Mouse (Mus musculus): ENCODE measurements around the gene Pyroxd1. TPM values are rescaled to one million over a fixed set of nuclear protein-coding genes. Genes with fewer than 3 reads are reported as not detected.
A peak's percentile ranks its signal among the peaks of the same experiment; 100 is the strongest.
"Not testable (repeated sequence)": the region's sequence is repeated elsewhere in the genome, so short reads cannot be mapped to it uniquely, and the experiment has no call there.

Gene Pyroxd1
- 12.8 and 14.1 TPM in 2 replicates for polyA plus RNA-seq (2012; rRNA removed)

DNA sequence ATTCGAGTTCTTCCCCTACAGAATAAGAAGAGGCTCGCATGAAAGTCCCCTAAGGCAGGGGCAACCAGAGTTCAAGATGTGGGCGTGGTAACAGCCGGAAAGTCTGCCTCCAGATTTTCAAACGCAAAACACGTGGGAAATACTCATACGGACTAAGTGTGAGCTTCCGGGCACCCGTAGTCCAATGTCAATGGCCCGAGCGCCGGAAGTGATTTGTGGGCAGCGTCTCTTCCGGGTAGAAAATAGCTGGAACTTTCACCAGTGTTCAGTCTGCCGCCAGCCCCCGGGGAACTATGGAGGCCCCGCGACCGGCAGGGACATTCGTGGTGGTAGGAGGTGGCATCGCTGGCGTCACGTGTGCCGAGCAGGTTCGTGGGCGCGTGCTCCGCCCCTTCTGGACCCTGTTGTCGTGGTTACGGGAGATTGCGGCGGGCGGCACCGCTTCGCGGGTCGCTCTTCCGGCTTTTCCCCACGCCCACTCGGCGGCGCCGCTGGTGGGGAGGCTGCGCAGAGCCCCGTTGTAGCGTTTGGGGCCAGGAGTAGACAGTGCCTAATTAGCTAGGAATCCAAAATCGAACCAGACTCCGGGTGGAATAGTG, at the start of gene Pyroxd1:
TSS of gene Pyroxd1 (plus strand) at position 215 of the 599 bp plus-strand sequence.
- DNase-seq (ENCODE audit: low spot score), result peak; percentile 72

DNA sequence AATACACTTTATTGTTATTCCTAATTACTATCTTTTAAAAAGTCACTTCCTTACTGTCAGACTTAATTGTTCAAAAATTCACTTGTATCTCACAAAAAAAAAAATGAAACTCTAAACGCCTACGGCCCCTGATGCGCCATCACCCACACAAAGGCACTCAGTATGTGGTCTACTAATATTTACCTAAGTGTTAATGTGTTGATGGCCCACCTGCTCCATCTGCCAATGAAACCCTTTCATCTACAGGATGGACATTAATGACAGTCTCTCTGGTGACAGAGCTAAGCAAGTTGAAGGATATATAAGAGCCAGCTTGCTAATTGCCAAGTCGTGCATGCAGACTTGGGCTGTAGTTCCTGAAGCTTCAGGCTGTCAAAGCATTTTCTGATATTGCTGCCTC, 47.4 kb upstream of the Pyroxd1 start, which contains the start of gene Iapp:
TSS of gene Iapp (plus strand) at position 326 of the 400 bp plus-strand sequence.
- DNase-seq (ENCODE audit: low spot score), result no peak

DNA sequence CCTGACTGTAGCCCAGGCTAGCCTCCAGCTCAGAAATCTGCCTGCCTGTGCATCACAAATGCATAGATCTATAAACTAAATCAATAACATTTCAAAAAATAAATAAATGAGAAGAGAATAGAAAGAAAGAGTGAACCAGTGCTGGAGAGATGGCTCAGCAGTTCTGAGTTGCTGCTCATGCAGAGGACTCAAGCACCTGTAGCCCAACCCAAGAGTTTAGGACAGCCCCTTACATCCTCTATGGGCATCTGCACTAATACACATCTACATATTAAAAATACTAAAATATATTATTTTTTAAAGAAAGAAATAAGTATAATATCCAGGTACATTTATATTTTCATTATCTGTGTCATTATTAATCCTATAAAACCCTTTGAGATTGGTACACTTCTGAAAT, 40.4 kb upstream of the Pyroxd1 start:
- DNase-seq (ENCODE audit: low spot score), result no peak

DNA sequence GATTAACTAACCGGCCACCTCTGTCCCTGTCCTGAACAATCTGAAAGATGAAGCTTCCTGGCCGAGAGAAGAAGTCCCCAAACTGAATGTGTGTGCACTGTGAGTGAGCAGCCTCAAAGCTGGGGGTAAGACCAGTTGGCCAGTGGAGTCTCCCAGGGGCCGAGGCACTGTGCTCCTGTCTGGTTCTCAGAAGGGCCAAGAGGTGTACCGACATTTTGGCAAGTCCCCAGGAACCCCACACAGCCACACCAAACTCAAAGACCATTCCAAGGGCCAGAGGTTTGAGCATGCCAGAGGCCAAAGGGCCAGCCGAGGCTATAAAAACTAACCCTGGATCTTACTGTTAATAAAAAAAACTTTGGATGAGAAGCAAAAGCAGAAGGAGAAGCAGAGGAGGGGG, 31.2 kb upstream of the Pyroxd1 start:
- no peak for DNase-seq (ENCODE audit: low spot score)

DNA sequence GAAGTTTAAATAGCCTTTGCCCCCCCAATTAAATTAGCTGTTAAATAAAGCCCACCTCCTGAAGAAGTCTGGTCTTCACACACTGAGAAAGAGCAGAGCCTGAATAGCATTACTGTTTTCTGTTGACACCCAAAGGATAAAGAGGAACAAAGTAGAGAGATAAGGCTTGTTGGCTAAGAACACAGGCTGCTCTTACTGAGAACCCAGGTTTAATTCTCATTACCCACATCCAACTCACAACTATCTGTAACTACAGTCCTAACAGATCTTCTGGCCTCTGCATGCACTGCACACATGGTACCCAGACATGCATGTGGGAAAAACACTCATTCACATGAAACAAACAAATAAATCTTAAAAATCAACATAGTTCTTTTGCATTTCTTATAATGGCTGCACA, 28.3 kb upstream of the Pyroxd1 start:
- DNase-seq (ENCODE audit: low spot score), result no peak

DNA sequence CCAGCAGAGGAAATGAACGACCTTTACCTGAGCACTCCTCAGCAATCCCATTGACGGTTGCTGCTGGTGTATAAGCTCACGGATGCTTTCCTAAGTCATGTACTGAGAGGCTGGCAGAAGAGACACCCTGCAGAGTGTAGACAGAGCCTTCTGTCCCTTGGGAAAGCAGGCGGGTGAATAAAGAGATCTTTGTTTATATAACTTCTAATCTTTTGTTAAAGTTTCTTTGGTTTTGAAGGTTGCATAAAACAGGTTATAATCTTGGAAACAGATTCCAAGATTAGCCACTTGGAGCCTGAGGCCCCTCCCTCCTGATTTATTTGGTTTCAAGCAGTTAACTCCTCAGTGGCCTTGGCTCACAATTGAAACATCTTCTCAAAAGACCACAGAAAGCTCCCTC, 22.6 kb upstream of the Pyroxd1 start, which contains the start of gene Slco1a5:
TSS of gene Slco1a5 (minus strand) at position 101 of the 400 bp plus-strand sequence.
- no peak for DNase-seq (ENCODE audit: low spot score)

DNA sequence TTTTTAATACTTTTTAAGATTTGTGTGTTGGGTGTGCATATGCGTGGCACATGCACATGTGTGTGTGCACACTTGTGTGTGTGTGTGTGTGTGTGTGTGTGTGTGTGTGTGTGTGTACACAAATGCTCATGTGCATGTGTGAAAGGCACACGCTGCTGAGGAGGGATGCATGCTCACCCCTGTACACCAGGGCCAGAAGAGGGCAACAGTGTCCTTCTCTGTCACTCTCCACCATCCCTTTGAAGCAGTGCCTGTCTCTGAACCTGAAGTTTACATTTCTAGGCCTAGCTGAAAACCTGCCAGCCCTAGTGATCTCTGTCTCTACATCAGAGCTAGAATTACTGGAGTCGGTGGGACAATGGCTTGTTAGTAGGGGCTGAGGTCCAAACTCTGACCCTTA, 18.9 kb upstream of the Pyroxd1 start:
- DNase-seq (ENCODE audit: low spot score), result no peak

DNA sequence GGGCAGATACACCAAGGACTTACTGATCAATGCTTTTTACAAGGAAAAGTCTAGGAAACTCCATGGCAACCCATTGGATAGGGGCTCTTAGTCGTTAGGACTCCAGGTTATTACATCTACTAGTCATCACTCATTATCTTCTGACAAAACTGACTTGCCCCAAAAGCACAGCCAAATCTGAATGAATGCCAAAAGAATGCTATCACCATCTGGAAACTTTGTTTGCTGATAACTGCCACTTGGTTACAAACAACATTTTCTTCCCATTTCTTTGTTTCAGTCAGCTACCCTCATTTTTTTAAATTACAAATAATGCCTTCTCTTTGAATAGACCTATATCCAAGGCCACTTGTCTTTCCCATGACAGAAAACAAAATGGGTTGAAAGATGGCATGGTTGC, 16.3 kb upstream of the Pyroxd1 start:
- DNase-seq (ENCODE audit: low spot score), result no peak

DNA sequence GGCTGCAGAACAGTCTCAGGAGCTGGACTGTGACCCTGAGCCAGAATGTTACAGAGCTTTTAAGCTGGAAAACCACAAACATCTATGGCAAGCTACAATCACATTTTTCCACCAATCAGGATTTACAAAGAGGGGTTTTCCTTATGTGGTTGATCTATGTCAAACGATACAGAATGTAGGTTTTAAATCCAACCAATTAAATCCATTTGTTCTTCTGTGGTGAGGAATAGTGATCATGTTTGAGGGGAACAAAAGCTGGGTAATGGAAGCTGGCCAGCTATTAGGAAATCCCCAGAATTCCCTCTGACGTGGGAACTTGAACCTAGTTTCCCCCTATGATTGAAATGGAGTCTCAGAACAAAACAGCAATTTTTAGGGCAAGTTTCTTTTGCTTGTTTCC, 6.5 kb upstream of the Pyroxd1 start:
- no peak for DNase-seq (ENCODE audit: low spot score)

DNA sequence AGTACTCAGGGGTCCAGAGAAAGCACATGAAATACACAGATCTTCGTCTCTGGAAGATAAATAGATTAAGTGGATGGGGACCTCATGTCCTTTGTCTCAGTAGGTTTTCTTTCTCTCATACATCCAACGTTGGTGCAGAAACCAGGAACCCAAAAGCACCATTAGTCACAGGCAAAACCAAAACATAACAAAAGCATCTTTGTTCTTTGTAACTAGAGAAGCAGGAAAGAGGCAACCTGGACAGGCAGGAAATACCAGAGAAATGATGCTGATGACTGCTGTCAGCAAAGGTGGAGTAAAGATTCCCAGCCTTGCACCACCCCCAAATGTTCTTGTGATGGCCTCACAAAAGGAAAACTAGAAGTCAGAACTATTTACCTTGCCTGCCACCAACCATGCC, 5.9 kb upstream of the Pyroxd1 start:
- no peak for DNase-seq (ENCODE audit: low spot score)

DNA sequence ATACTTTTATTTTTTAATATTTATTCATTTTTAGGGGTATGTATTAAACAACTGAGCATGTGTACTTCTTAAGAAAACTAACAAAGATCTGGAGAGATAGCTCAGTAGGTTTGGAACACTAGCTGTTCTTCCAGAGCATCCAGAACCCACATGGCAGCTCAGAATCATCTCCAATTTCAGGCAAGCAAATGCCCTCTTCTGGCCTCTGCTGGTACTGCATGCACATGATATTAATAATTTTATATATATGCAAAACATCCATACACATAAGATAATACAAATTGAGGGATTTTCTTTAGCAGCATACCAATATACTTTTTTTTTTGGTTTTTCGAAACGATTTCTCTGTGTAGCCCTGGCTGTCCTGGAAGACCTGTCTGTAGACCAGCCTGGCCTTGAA, 1.9 kb upstream of the Pyroxd1 start:
- DNase-seq (ENCODE audit: low spot score), result no peak

DNA sequence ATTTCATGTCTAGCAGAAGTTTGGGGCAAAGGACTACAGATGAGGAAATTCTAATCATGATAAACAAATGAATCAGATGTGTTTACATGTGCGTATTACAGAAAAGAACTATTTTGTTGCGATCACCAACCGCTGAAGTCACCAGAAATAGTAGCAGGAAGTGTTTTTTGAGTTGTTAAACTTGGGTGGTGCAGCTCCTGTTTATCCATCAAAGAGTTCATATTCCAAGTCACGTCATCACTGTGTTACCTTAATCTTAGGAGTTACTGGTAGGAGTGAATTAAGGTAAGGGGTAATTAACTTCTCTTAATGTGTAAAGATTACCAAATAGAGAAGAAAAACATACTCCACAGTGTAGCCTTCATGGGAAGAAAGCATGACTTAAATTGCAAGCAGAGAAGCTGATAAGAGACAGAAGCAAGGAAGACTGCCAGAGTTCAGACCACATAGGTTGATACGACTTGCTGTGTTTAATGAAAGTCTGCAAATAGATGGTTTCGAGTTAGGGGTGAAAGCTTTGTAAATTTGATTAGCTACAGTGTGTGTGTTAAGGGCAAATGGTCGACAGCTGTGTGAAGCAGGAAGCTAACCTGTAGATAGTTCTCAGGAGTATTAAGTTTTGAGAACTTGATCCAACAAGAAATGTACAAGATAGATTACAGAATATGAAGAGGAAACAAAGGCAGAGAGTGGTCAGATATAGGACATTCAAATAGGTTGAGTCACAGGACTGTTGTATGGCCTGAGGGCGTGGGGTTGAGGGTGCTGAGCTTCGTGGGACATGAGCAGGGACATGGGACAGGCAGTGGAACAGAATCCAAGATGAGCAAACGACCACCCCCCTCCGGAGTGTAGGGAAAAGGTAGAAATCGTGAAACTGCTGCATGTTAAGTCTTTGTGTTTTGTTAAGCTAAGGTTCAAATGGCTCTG, 992 bp downstream of the Pyroxd1 start:
- DNase-seq (ENCODE audit: low spot score), result no peak

DNA sequence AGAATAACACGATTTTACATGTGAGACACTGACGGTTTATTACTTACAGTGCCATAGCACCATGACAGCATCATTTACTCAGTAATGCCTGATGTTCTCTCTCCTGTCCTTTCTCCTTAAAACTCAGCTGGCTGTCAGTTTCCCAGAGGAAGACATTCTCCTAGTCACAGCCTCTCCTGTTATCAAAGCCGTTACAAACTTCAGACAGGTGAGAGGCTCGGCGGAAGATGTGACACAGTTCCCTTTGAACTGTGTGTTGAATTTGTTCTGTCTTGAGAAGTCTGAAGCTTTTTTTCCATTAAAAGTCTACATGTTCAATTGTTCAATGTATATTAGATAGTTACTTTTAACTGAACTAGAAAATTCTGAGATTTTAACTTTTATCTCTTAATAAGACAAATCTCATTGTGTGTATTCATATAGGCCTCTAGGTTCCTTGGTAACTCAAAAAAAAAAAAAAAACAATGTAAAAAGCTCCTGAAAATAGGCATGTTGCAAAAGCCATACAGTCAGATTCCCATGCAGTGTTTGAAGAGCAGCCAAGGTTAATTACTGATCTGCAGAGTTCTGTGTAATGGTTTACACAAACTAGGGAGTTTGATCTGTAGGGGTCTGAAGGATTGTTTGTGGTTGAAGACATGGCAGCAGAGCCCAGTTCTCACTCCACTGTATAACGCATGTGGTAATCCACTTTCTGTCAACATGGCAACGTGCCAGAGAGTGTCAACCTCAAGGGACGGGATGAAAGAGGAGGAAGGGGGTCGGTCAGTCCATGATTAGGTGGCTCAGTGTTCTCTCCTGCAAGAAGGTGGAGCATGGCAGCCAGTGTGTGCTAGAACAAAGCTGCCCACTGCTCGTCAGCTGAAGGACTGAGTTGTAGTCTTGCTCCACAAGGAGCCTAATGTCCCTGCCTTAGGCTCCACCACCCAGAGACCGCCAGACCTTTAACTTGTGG, 2.3 kb downstream of the Pyroxd1 start:
- DNase-seq (ENCODE audit: low spot score), result no peak

DNA sequence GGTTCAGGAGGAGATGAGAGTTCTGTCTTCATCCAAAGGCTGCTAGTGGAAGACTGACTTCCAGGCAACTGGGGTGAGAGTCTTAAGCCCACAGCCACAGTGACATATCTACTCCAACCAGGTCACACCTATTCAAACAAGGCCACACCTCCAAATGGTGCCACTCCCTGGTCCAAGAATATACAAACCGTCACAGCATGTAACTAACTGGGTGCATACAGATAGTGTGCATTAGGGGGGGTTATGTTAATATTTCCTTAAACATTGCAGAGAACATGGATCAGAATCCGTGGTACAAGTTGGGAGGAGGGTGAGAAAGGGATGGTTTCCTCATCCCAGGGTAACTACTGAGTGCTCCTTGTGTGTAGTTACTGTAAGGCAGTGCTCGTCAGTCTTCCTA, 6.6 kb downstream of the Pyroxd1 start:
- not testable (repeated sequence) for DNase-seq (ENCODE audit: low spot score)

DNA sequence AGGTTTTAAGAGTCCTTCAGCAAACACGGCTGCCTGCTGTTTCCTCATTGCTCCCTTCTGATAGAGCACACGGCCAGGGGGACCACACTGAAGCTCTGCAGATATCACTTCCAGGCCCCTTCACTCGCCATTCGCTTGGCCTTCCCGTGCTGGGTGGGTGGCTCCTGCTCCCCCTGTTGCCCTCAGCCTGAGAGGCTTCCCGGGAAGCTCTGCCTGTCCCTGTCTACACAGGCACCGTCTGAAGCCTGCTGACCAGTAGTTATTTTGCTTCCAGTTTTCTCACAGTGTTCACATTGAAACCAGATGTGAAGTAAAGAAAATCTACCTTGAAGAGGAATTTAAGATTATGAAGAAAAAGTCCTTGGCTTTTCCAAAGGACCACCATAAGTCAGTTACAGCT, 11.7 kb downstream of the Pyroxd1 start:
- DNase-seq (ENCODE audit: low spot score), result no peak

DNA sequence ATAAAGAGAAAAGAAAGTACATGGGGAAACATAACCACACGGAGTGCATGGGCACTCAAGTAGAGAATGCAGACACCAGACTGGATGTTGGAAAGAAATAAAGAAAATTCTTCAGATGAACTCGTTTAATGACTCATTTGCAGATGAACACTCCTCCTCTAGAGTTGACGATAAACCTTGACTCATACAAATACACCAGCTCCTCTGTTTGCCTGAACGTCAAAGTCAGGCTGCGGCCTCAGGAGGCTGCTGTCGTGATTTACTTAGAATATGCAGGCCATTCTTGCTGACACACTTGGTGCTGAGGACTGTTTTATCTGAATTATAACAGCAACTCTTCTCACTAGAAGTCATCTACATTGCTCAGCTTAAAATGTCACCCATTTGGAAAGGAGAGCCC, 16.6 kb downstream of the Pyroxd1 start:
- no peak for DNase-seq (ENCODE audit: low spot score)

DNA sequence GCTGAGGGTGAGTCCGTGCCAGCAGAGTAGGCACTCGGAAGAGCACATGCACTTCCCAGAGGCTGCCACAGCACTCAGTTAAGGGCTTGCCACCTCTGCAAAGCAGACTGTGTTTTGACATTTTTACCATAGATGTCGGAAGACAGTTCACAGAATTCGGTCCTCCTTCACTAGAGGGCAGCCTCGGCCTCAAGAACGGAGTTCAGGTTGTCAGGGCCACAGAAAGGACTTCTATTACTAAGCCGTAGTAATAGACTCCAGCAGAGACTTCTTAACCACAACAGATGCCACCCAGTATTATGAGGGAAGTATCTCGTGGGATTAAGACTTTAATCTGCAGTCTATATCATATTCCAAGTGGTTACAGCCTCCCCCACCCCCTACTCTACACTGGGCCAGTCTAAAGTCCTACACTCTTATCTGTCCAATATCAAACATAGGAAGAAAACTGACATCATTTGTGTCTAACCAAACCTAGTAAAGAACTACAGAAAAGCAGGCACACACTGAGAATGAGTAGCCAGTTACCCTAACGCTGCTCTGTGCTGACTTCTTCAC, 17.6 kb downstream of the Pyroxd1 start:
- DNase-seq (ENCODE audit: low spot score), result no peak

DNA sequence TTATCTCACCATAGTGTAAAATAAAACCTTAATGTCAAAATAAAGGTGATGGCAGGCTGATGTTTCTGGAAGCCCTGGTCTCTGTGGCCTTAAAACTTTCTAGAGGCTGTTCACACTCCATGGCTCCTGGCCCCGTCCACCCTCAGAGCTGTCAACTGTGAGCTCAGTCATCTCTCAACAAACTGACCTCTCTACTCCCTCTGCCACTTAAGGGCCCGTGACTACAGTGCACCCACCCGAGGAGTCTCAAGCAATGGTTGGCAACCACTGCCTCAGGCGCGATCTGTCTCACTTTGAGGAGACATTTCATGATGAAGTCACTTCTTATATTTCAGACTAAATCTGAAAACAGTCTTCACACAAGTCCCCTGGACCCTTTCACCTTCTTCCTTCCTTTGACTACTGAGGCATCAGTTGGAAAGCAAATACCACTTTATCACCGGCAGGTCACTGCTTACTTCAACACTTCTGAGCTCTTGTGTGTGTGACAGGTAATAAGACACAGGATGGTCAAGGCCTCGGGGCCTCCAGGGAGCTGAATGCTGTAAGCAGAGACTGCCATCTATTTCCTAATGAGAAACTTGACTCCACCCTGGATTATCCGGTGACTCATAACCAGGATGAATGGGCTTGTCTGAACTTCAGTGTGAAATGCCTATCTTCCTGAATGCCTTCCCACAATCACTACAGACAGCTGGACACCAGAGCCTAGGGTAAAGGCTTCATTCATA, 20.5 kb downstream of the Pyroxd1 start:
- no peak for DNase-seq (ENCODE audit: low spot score)

DNA sequence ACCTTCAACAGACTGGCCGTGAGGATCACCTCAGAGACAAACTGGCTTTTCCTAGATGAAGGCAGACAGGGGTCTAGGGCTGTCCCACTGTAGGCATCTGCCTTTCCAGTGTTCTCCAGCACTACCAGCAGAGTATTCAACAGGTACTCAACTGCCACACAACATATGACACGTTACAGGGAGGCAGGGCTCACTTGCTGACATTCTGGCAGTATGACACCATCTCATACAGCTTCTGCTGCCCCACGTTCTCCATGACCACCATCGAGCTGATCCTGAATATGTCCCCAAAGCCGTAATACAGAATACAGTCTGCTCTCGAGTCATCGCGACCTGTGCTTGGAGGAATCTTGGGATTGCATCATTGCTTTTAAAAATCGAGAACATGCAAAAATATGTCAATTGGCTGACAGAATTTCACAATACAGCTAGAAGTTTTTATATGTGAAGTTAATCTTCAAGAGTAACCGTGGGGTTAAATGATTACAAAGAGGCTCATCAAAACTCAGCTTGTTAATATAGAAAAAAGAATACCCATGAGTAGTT, 21.1 kb downstream of the Pyroxd1 start:
- DNase-seq (ENCODE audit: low spot score), result no peak

DNA sequence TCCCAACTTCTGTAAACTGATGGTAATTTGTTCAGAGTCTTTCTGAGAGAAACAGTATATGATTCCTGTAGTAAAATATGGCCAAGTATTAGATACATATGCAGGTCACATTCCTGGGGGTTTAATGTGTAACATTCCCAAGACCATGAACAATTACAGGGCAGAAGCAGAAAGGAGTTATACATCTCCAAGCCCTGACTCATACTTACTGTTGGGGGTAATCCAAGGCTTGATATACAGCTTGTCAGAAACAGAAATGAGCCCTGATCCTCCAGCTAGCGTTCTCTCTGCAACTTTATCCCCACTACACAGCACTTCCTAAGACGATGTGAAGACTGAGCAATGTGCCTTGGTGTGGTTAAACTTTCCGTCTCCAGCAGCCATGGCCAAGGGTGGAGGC, 22.1 kb downstream of the Pyroxd1 start:
- no peak for DNase-seq (ENCODE audit: low spot score)

DNA sequence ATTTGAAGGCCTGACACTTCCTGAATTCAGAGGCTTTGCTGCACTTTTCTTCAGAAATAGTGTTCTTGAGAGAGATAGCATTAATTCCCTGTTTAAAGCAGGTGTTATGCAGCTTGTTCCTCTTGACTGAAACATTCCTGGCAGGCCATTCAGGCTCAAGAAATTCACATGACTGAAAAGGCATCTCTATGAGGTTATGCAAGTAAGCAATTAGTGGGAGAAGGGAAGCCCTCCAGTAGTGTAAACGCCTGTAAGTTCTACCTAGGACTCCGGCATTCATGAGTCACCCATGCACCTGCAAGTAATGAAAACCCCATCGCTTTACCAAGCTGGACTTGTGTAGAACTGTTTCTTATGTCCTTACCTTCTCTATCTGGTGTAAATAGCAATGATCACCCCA, 24.1 kb downstream of the Pyroxd1 start:
- no peak for DNase-seq (ENCODE audit: low spot score)
